Mouse (Mus musculus) hindbrain, embryonic 16.5 days (tissue): ENCODE measurements at regions not wholly inside any gene's neighbourhood (a gene's known extent, or its start where the extent isn't known, plus 50 kb on each side); places are given as distances from the start of the nearest gene placed in this dataset.
"Not testable (repeated sequence)": the region's sequence is repeated elsewhere in the genome, so short reads cannot be mapped to it uniquely, and the experiment has no call there.

Experiments used
- ATAC-seq: fragments of 200-750 bp; cut with Nextera tagmentation; 2 replicates; pipeline ENCODE4 v1.8.0; 2017; ENCODE audit warnings: moderate TSS enrichment, moderate library complexity
- H3K27ac ChIP-seq: fragments of 300-500 bp; sonication (generic); 2 replicates; pipeline ENCODE4 v1.5.1; 2014; ENCODE audit warnings: low read depth, mild to moderate bottlenecking, control low read depth, low read length, moderate library complexity
- H3K27me3 ChIP-seq: fragments of 300-500 bp; sonication (generic); replicated peaks from 2 replicates; pipeline ENCODE4 v1.6.1; 2014; ENCODE audit warnings: low read length; ENCODE audit not compliant: control insufficient read depth, insufficient read depth
- H3K36me3 ChIP-seq: fragments of 300-500 bp; sonication (generic); 2 replicates; pipeline ENCODE4 v1.6.1; 2014; ENCODE audit warnings: mild to moderate bottlenecking, low read length, moderate library complexity, mixed read lengths; ENCODE audit not compliant: control insufficient read depth, insufficient read depth
- H3K4me1 ChIP-seq: fragments of 300-500 bp; sonication (generic); 2 replicates; pipeline ENCODE4 v1.6.1; 2014; ENCODE audit warnings: low read depth, low read length; ENCODE audit not compliant: control insufficient read depth, insufficient read depth
- H3K4me2 ChIP-seq: fragments of 300-500 bp; sonication (generic); 2 replicates; pipeline ENCODE4 v1.6.1; 2014; ENCODE audit warnings: mild to moderate bottlenecking, low read length, control low read depth, moderate library complexity
- H3K4me3 ChIP-seq: fragments of 300-500 bp; sonication (generic); 2 replicates; pipeline ENCODE4 v1.5.1; 2014; ENCODE audit warnings: mild to moderate bottlenecking, low read length, control low read depth, moderate library complexity
- H3K9ac ChIP-seq: fragments of 300-500 bp; sonication (generic); 2 replicates; pipeline ENCODE4 v1.6.1; 2014; ENCODE audit warnings: low read depth, mild to moderate bottlenecking, control low read depth, low read length, moderate library complexity
- H3K9me3 ChIP-seq: fragments of 300-500 bp; sonication (generic); 2 replicates; pipeline ENCODE4 v1.6.1; 2014; ENCODE audit warnings: mild to moderate bottlenecking, low read length, moderate library complexity; ENCODE audit not compliant: control insufficient read depth
- WGBS: fragments of 180-500 bp; shearing (Covaris S2); extraction: QIAGEN DNeasy Blood & Tissue Kit; methylation state at CpG from one replicate; pipeline ENCODE4 v1.1.7; 2014; 5-methylcytosine and 5-hydroxymethylcytosine counted together

DNA sequence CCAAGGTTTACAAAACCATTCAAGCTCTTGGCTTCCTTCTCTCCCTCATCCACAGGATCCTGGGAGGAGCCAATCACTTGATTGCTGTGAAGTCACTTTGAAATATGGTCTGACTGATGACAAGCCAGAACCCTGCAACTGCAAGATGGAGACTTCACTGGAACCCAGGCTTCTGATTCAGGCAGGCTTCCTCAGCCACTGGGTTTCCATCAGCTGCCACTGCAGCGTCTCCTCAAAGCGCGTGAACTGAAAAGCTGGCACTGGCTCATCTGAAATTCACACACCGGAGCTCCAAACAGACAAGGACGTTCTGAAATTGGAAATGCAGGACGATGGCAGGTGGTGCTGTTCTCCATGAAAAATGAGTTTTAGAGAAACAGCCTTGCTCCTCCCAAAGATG lies 280.1 kb upstream of the AI593442 start:
- peak overlapping the region; percentile 44; the same call in 1 of the 2 replicates for H3K27ac ChIP-seq
- no peak overlapping the region for H3K4me2 ChIP-seq
- 71% methylated on average over 6 of the region's 6 CpGs for WGBS

DNA sequence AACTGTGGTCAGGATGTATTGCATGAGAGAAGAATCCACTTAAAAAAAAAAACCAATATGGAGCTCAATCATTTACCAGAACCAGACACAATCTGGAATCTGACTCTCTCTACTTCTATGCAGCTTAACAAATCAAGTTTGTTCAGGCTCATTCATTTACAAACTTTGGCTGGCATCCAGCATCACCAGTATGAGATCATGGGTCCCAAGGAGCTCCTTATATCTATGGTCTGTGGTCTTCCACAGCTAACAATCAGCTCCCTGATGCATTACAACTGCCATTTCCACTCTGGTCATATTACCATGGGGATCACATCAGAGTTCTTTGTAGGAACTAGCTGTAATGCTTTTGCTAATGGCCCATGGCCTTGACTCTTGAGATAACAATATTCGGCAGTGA lies 277.7 kb upstream of the AI593442 start:
- Histone ChIP-seq H3K9me3 (no peaks in the 10 kb centered on the region), H3K4me1 (no peaks in the 10 kb centered on the region), H3K4me2 (no peak overlapping the region), H3K36me3 (no peaks in the 10 kb centered on the region), H3K9ac (no peak overlapping the region), H3K27ac (no peak overlapping the region), H3K27me3 (no peaks in the 10 kb centered on the region), H3K4me3 (no peak overlapping the region)
- 59% methylated on average over 1 of the region's 1 CpGs for WGBS
- no peak for ATAC-seq

More for the DNA sequence above, 280.1 kb upstream of the AI593442 start:
- no peaks in the 10 kb centered on the region for H3K36me3 ChIP-seq
- no peaks in the 10 kb centered on the region for H3K9me3 ChIP-seq
- no peak overlapping the region for H3K4me3 ChIP-seq
- H3K27me3 ChIP-seq, result no peaks in the 10 kb centered on the region
- peak; percentile 56 for ATAC-seq
- no peak overlapping the region for H3K9ac ChIP-seq
- H3K4me1 ChIP-seq, result no peaks in the 10 kb centered on the region

DNA sequence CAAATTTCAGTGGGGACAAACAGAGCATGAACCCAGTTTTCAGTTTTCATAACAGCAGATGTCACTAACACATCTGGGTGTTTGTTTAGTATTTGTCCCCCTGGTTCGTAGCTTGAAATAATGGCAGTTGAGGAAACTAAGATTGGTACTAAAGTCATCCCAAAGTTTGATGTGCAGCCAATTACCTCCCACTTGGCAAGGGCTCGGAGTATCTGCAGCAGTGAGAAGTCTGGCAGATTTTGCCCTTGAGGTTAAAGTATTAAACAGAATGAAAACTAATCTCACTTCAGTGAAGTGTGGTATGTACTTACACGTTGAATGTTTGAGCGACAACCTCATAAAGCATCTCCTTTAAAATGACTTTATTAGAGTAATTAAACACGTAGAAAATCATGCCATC lies 264.5 kb upstream of the AI593442 start:
- WGBS, result 61% methylated on average over 5 of the region's 5 CpGs
- Histone ChIP-seq H3K4me3 (no peak overlapping the region), H3K4me2 (no peak overlapping the region), H3K36me3 (no peaks in the 10 kb centered on the region), H3K9me3 (no peaks in the 10 kb centered on the region), H3K9ac (no peak overlapping the region), H3K27me3 (no peaks in the 10 kb centered on the region), H3K4me1 (peaks cover 11% of the 10 kb centered on the region), H3K27ac (no peak overlapping the region)
- ATAC-seq, result no peak

DNA sequence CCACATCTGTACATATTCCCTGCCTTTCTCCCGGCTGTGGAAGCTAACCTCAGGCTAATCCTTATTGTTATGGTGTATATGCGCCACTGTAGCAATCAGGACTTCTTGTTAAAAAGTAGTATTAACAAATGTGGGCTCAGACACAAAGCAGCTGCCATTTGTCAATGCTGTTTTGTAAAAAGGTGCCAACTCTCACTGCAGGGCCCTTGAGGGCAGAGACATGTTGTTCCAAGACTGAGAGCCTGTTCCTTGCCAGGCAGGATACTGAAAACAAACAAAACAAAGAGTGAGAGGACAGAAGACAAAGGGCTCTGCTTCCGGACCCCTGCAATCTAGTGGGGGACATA lies 262.0 kb upstream of the AI593442 start:
- no peaks in the 10 kb centered on the region for H3K9me3 ChIP-seq
- peaks cover 11% of the 10 kb centered on the region for H3K4me1 ChIP-seq
- H3K4me3 ChIP-seq, result no peak overlapping the region
- H3K36me3 ChIP-seq, result no peaks in the 10 kb centered on the region
- H3K9ac ChIP-seq, result no peak overlapping the region; the same call in 1 of the 2 replicates
- WGBS, result 33% methylated on average over 3 of the region's 3 CpGs
- H3K27me3 ChIP-seq, result no peaks in the 10 kb centered on the region
- peak; percentile 55 for ATAC-seq
- peak overlapping the region; percentile 70 for H3K27ac ChIP-seq
- no peak overlapping the region for H3K4me2 ChIP-seq

GRCm38 (mm10) chr9:52940964-52941636 lies 261.5 kb upstream of the AI593442 start:
- Histone ChIP-seq H3K4me3 (no peak overlapping the region), H3K9ac (no peak overlapping the region; the same call in 1 of the 2 replicates), H3K4me2 (peak overlapping the region; percentile 27; the same call in 1 of the 2 replicates), H3K9me3 (no peaks in the 10 kb centered on the region), H3K36me3 (no peaks in the 10 kb centered on the region), H3K27ac (peak overlapping the region; percentile 70), H3K4me1 (peaks cover 11% of the 10 kb centered on the region), H3K27me3 (no peaks in the 10 kb centered on the region)
- ATAC-seq, result peak; percentile 93
- 24% methylated on average over 11 of the region's 11 CpGs for WGBS

DNA sequence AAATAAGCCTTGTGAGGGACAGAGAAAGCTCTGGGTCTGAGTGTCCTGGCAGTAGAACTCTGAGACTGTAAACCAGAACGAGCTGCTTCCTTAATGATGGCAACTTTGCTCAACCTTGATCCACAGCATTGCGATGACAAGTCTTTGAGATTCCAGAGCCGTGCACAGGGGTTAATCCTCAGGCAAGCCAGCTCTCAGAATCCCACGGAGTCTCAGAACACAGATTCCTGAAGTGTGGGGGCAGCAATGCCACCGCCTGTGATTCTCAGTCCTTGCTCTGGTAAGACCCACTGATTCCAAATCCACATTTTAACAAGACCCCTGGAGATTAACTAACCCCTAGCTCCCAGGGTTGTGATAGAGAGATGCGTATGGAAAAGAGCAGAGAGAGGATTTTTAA lies 255.5 kb upstream of the AI593442 start:
- 47% methylated on average over 6 of the region's 6 CpGs for WGBS
- H3K27ac ChIP-seq, result no peak overlapping the region
- no peaks in the 10 kb centered on the region for H3K36me3 ChIP-seq
- no peak overlapping the region for H3K4me3 ChIP-seq
- no peak overlapping the region for H3K4me2 ChIP-seq
- no peaks in the 10 kb centered on the region for H3K27me3 ChIP-seq
- H3K4me1 ChIP-seq, result no peaks in the 10 kb centered on the region
- ATAC-seq, result no peak
- no peaks in the 10 kb centered on the region for H3K9me3 ChIP-seq
- no peak overlapping the region for H3K9ac ChIP-seq

DNA sequence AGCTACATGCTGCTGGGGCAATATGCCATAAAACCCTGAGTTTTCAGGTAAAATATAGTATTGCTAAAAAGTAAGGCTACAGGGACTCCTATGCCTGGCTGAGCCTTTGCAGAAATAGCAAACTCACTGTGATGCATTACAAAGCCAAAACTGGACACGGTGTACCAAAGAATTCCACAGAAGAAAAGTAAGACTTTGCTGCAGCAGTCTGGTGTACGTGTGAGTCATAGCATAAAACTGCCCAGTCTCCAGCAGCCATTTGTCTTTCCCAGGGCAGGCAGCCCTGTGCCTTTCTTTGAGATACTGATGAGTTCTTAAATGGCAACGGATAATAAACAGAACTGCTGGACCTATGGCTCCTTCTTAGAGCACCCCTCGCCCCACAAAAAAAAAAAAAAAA lies 237.9 kb upstream of the AI593442 start:
- Histone ChIP-seq H3K4me2 (no peak overlapping the region), H3K27me3 (no peaks in the 10 kb centered on the region), H3K4me3 (no peak overlapping the region), H3K9ac (no peak overlapping the region), H3K4me1 (no peaks in the 10 kb centered on the region), H3K27ac (no peak overlapping the region), H3K9me3 (no peaks in the 10 kb centered on the region), H3K36me3 (no peaks in the 10 kb centered on the region)
- no peak for ATAC-seq
- 73% methylated on average over 4 of the region's 4 CpGs for WGBS

GRCm38 (mm10) chr9:52888653-52889052 lies 209.1 kb upstream of the AI593442 start:
- WGBS, result no CpG with 5 or more reads among the region's 2 CpGs
- not testable (repeated sequence) for H3K27me3 ChIP-seq, H3K9ac ChIP-seq, H3K9me3 ChIP-seq, H3K4me2 ChIP-seq, ATAC-seq, H3K27ac ChIP-seq, H3K36me3 ChIP-seq, H3K4me1 ChIP-seq, H3K4me3 ChIP-seq

DNA sequence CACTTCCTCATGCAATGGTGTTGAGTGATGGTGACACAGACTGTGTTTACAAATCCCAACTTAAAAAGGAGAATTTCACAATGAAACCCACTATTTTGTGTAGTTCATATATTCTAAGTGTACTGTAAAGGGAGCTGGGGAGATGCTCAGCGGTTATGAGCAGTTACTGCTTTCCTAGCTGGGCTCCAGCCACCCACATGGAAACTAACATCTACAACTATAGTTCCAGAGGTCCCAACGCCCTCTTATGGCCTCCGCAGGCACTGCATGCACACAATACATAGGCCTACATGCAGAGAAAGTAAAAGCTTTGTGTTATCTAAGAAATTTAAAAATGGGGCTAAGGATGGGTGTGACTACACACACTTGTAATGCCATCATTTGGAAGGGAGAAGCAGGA lies 208.4 kb upstream of the AI593442 start:
- WGBS, result no CpG with 5 or more reads among the region's 3 CpGs
- H3K9me3 ChIP-seq, H3K36me3 ChIP-seq, H3K27me3 ChIP-seq, H3K4me1 ChIP-seq, H3K4me3 ChIP-seq, H3K9ac ChIP-seq, H3K27ac ChIP-seq, H3K4me2 ChIP-seq, ATAC-seq: not testable (repeated sequence)

- Histone ChIP-seq H3K9me3 (no peaks in the 10 kb centered on the region), H3K9ac (no peak overlapping the region), H3K4me2 (no peak overlapping the region), H3K36me3 (no peaks in the 10 kb centered on the region), H3K4me3 (no peak overlapping the region), H3K4me1 (no peaks in the 10 kb centered on the region), H3K27ac (no peak overlapping the region), H3K27me3 (no peaks in the 10 kb centered on the region)
- ATAC-seq, result no peak
- WGBS, result 88% methylated on average over 1 of the region's 1 CpGs
Observed at GRCm38 (mm10) chr9:52867236-52867635, 187.7 kb upstream of the AI593442 start.
